8 mouse cellular contexts compared by ENCODE assay signal in the genomic region with DNA sequence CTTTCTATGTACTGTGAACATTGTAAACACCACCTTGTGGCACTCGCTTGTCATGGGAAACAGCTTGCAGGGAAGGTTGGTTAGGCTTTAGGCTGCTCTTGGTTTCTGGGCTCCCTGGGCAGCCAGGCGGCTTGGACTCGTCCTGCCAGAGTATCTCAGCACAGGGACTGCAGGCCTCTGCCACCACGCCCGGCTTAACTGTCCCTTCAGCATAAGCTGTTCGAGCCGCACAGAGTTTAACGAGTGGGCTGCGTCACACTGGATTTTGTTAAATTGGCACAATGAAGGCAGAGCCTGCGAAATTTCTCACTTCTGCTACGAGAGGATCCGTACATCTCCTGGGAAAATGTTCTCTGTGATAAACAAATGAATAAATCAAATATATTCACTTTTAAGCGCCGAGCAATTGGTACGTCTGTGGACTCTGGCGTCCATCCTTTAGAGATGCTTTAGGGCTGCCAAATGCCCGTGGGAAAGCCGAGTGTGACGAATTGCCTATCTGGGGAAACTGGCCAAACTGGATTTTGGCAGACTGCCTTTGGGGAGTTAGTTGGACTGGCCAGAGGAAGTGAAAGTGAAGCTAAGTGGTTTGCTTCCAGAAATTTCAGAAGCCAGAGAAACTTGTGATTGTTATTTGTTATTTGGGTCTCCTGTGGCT.
DNase-seq lines count a peak whose midpoint lies in the region; ATAC-seq lines count a peak whose summit lies in the region.

No protein-coding gene starts in this region.

- H3K9ac ChIP-seq in forebrain, embryonic 11.5 days (ENCODE audit: low read length): no peak overlapping the region
- no peak overlapping the region for H3K9ac ChIP-seq in liver, embryonic 15.5 days

- no peak for ATAC-seq in forebrain, embryonic 11.5 days (replicated peaks; ENCODE audit: low FRiP score)
- ATAC-seq in liver, embryonic 15.5 days (ENCODE audit: insufficient read depth): no peak

- 0 out of 2 replicates have a peak, but pooled peaks cover 3% of the 10 kb centered on the region for H3K36me3 ChIP-seq in forebrain, embryonic 10.5 days (replicated peaks)
- H3K36me3 ChIP-seq in forebrain, embryonic 11.5 days (ENCODE audit: control insufficient read depth, insufficient read depth, low read length): no peaks in the 10 kb centered on the region
- no peaks in the 10 kb centered on the region for H3K36me3 ChIP-seq in liver, embryonic 15.5 days (replicated peaks)

- H3K4me3 ChIP-seq in forebrain, embryonic 10.5 days: 0 out of 2 replicates have a peak overlapping the region, but pooled peaks have one; percentile 17
- no peak overlapping the region for H3K4me3 ChIP-seq in forebrain, embryonic 11.5 days (ENCODE audit: low read depth, low read length)
- H3K4me3 ChIP-seq in liver, embryonic 15.5 days (replicated peaks): no peak overlapping the region

- H3K27ac ChIP-seq in forebrain, embryonic 10.5 days: 0 out of 2 replicates have a peak overlapping the region, but pooled peaks have one; percentile 32
- H3K27ac ChIP-seq in forebrain, embryonic 11.5 days (ENCODE audit: low read depth, low read length): no peak overlapping the region
- H3K27ac ChIP-seq in liver, embryonic 15.5 days (replicated peaks): peak overlapping the region; percentile 29; the same call in 1 of the 2 replicates

- peaks cover 13% of the 10 kb centered on the region; the same call in 1 of the 2 replicates for H3K27me3 ChIP-seq in forebrain, embryonic 10.5 days (ENCODE audit: poor library complexity, severe bottlenecking)
- no peaks in the 10 kb centered on the region for H3K27me3 ChIP-seq in forebrain, embryonic 11.5 days (ENCODE audit: control insufficient read depth, insufficient read depth, low read length)
- no peaks in the 10 kb centered on the region; the same call in 1 of the 2 replicates for H3K27me3 ChIP-seq in liver, embryonic 15.5 days

- no peak overlapping the region for H3K4me2 ChIP-seq in forebrain, embryonic 11.5 days (ENCODE audit: low read depth, low read length, severe bottlenecking)
- no peak overlapping the region for H3K4me2 ChIP-seq in liver, embryonic 15.5 days

- DNase-seq in forebrain, embryonic 10.5 days (ENCODE audit: extremely low spot score, low spot score): no peak
- DNase-seq in forebrain, embryonic 11.5 days (ENCODE audit: low spot score): no peak
- DNase-seq in adrenal gland, postnatal 36 days: peak; percentile 78 to 79
- peak; percentile 74 for DNase-seq in gastrocnemius, postnatal 25 days
- DNase-seq in kidney, adult 8-10 months: peak; percentile 72 to 73
- DNase-seq in ovary, postnatal 10 days (ENCODE audit: low spot score): peak; percentile 34
- no peak for DNase-seq in thymus, adult 18-20 months

- H3K9me3 ChIP-seq in forebrain, embryonic 10.5 days: no peaks in the 10 kb centered on the region; the same call in none of the 2 replicates
- H3K9me3 ChIP-seq in forebrain, embryonic 11.5 days (ENCODE audit: control insufficient read depth, low read length): peaks cover 2% of the 10 kb centered on the region; the same call in 1 of the 2 replicates
- H3K9me3 ChIP-seq in liver, embryonic 15.5 days (replicated peaks): no peaks in the 10 kb centered on the region

- 81% methylated on average over 19 of the region's 19 CpGs for WGBS in forebrain, embryonic 10.5 days
- WGBS in forebrain, embryonic 11.5 days: 80% methylated on average over 19 of the region's 19 CpGs
- WGBS in liver, embryonic 15.5 days (ENCODE audit: insufficient replicate concordance): 69% methylated on average over 19 of the region's 19 CpGs

- H3K4me1 ChIP-seq in forebrain, embryonic 10.5 days: peaks cover 50% of the 10 kb centered on the region
- H3K4me1 ChIP-seq in forebrain, embryonic 11.5 days (replicated peaks; ENCODE audit: control insufficient read depth, insufficient read depth, low read length): peaks cover 7% of the 10 kb centered on the region; the same call in 1 of the 2 replicates
- H3K4me1 ChIP-seq in liver, embryonic 15.5 days (replicated peaks): peaks cover 23% of the 10 kb centered on the region

Comparison
In these comparisons a context has a peak if more than half of its experiments do, and no peak if none do; other contexts are left out.
1. DNase-seq: peak in adrenal gland, postnatal 36 days (2 of 2), gastrocnemius, postnatal 25 days (single experiment), kidney, adult 8-10 months (2 of 2) and ovary, postnatal 10 days (single experiment); none in forebrain, embryonic 10.5 days (single experiment), forebrain, embryonic 11.5 days (single experiment) and thymus, adult 18-20 months (0 of 2).